Mouse (Mus musculus): ENCODE results near the gene Spty2d1. TPM values are rescaled to one million over a fixed set of nuclear protein-coding genes. Genes with fewer than 3 reads are reported as not detected.
A peak's percentile ranks its signal among the peaks of the same experiment; 100 is the strongest.
"Not testable (repeated sequence)": the region's sequence is repeated elsewhere in the genome, so short reads cannot be mapped to it uniquely, and the experiment has no call there.

Spty2d1 gene
- polyA plus RNA-seq, 1 experiment from 2014 or later = 17.2 TPM

DNA sequence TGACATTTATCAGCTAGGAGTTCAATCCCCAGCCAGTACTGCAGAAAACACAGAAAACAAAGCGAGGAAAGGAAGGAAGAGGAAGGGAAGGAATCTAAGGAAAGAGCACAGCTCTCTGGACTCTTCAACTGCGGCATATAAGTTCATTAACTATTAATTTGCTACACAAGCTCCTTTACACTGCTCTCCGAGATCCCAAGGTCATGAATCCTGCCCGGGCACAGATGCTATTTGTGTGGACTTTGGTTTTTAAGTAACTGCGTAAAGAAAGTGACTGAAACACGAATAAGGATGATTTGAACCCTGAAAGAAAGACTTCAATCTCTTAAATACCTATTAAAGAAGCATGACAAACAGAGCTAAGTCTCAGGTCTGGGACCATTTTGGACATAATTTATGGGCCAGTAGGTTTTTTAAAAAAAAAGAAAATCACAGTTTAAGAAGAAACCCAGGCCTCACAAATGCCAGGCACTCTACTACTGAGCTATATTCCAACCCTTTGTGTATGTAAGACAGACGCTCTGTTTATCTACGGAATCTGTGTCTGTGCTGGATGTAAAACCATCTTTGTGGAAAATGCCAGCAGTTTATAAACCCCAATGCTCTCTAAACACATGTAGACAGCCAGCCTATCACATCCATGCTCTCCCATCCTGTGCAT, 8.1 kb downstream of the Spty2d1 start:
- no peak overlapping the region for H3K4me2 ChIP-seq (replicated peaks)
- ATAC-seq = no peak; the same call in 1 of the 2 replicates

DNA sequence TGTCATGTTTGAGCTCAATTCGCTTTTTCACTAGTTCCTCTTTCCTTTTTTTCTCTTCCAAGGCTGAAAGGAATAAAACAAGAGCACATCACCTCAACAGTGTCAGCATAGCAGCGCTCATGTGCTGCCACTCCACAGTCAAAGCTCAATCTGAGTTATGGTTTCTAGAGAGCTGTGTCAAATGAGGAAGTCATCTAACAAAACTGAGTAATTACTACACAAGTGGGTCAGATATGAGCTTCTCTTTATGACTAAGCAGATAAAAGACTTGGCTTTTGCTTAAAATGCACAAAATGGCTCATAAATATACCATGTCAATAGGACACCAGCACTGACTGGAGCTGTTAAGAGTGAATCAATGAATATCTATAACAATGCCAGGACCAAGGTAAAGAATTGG, 9.3 kb downstream of the Spty2d1 start:
- WGBS = 87% methylated on average over 2 of the region's 2 CpGs
- no peaks in the 10 kb centered on the region for H3K27me3 ChIP-seq (replicated peaks)
- no peak overlapping the region for H3K4me2 ChIP-seq (replicated peaks)
- peak; percentile 69 for ATAC-seq
- no peaks in the 10 kb centered on the region for H3K9me3 ChIP-seq
- H3K4me1 ChIP-seq (replicated peaks) = peaks cover 22% of the 10 kb centered on the region
- H3K36me3 ChIP-seq = peaks cover 26% of the 10 kb centered on the region
- no peak overlapping the region for H3K4me3 ChIP-seq (replicated peaks)
- no peak overlapping the region for H3K27ac ChIP-seq
- H3K9ac ChIP-seq = no peak overlapping the region

More for the DNA sequence above, 8.1 kb downstream of the Spty2d1 start:
- H3K4me1 ChIP-seq (replicated peaks) = peaks cover 25% of the 10 kb centered on the region
- no peaks in the 10 kb centered on the region for H3K27me3 ChIP-seq (replicated peaks)
- no peak overlapping the region for H3K9ac ChIP-seq
- no peak overlapping the region for H3K4me3 ChIP-seq (replicated peaks)
- no peak overlapping the region; the same call in 1 of the 2 replicates for H3K27ac ChIP-seq
- WGBS = 35% methylated on average over 8 of the region's 8 CpGs
- H3K9me3 ChIP-seq = no peaks in the 10 kb centered on the region
- H3K36me3 ChIP-seq = peaks cover 21% of the 10 kb centered on the region

DNA sequence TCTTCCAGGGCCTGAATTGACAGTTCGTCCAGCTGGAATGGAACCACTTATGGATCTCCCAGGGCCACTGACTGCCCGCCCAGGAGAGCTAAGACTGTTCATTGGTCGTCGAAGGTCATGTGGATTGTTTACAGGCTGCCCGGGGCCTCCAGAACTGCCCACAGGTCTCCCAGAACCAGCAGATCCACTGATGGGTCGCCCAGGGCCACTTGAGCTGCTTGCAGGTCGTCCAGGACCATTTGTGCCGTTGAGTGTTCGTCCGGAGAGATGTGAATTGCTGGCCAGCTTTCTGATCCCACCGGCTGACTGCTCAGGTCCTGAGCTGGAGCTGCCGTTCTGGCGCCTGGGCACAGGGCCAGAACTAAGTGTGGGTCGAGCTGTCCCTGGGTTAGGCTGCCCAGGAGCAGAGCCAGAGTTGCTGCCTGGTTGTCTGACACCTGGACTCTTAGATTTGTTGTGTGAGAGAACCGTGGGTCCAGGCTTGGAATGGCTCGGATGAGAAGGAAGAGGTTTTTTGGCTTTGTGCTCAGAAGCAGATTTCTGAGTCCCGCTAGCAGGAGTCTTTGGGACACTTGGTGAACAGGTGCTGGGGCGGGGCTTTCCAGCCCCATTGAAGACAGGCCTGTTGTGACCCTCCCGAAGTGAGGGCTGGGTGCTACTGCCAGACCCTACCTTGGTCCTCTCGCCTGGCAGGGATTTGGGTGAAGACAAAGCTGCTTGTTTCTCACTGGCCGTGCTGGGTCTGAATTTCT, 10.4 kb downstream of the Spty2d1 start:
- Histone ChIP-seq H3K4me1 (replicated peaks) (peaks cover 20% of the 10 kb centered on the region), H3K36me3 (peaks cover 33% of the 10 kb centered on the region), H3K4me2 (replicated peaks) (no peak overlapping the region), H3K9ac (no peak overlapping the region), H3K27me3 (replicated peaks) (no peaks in the 10 kb centered on the region), H3K4me3 (replicated peaks) (no peak overlapping the region), H3K27ac (no peak overlapping the region), H3K9me3 (no peaks in the 10 kb centered on the region)
- ATAC-seq = no peak
- WGBS = 79% methylated on average over 21 of the region's 21 CpGs

DNA sequence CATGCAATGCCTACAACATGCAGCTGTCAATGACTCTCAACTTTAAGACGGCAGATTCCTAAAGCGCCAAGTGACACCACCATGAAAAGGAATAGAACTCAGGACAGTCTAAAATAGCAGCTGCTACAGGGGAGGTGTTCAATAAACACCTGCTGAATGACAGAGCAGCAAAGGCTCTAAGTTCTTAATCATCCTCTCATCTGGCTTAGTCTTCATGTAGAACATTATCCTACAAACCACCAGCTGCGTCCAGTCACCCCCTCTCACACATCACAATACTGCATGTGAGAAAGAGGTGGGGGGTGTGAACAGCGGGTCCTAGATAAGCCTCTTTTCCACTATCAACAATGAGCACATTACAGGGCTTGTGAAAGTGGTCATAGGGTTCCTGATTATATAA, 11.2 kb downstream of the Spty2d1 start:
- Histone ChIP-seq H3K9me3 (no peaks in the 10 kb centered on the region), H3K27me3 (replicated peaks) (no peaks in the 10 kb centered on the region), H3K4me2 (replicated peaks) (no peak overlapping the region), H3K4me1 (replicated peaks) (peaks cover 19% of the 10 kb centered on the region), H3K4me3 (replicated peaks) (no peak overlapping the region), H3K36me3 (peaks cover 34% of the 10 kb centered on the region), H3K9ac (no peak overlapping the region), H3K27ac (no peak overlapping the region)
- 93% methylated on average over 4 of the region's 4 CpGs for WGBS
- no peak for ATAC-seq

DNA sequence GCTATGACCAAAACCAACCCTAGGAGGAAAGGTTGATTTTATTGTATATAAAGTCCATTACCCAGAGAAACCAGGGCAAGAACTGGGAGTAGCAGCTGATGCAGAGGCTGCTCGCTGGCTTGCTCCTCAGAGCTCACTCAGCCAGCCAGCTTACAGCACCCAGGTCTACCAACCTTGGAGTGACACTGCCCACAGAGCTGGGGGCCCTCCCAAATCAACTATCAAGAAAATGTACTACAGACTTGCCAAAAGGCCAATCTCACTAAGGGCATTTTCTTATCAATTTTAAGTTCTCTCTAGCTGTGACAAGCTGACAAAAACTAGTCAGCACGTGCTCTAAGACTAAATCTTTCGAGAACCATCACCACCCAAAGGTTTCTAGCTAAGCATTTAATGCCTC, 12.7 kb downstream of the Spty2d1 start:
- no peak overlapping the region for H3K4me3 ChIP-seq (replicated peaks)
- H3K4me2 ChIP-seq (replicated peaks) = no peak overlapping the region
- H3K27me3 ChIP-seq (replicated peaks) = no peaks in the 10 kb centered on the region
- no peak for ATAC-seq
- H3K9me3 ChIP-seq = no peaks in the 10 kb centered on the region
- H3K36me3 ChIP-seq = peaks cover 34% of the 10 kb centered on the region
- H3K27ac ChIP-seq = no peak overlapping the region
- no peak overlapping the region for H3K9ac ChIP-seq
- peaks cover 10% of the 10 kb centered on the region for H3K4me1 ChIP-seq (replicated peaks)
- WGBS = 98% methylated on average over 3 of the region's 3 CpGs

DNA sequence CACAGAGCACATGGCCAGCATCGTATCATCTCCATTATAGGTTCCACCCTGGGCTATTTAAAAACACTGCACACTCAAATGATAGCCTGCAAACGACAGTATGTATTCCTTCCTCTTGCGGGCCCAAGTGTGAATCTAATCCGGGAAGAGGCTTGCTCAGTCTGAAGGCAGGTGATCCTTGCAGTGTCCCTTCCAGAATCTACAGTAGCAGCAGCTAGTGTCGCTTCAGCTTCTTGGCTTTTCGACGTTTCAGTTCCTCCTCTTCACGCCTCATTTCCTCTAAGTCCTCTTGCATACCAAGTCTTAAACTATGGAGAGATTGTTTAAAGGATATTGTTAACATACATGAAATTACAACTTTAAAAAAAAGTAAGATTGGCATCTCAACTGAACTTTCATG, 15.1 kb downstream of the Spty2d1 start:
- Histone ChIP-seq H3K4me3 (replicated peaks) (no peak overlapping the region), H3K36me3 (peaks cover 27% of the 10 kb centered on the region), H3K4me2 (replicated peaks) (no peak overlapping the region), H3K27ac (no peak overlapping the region), H3K4me1 (replicated peaks) (0 out of 2 replicates have a peak, but pooled peaks cover 1% of the 10 kb centered on the region), H3K9ac (no peak overlapping the region), H3K9me3 (no peaks in the 10 kb centered on the region), H3K27me3 (replicated peaks) (no peaks in the 10 kb centered on the region)
- 88% methylated on average over 8 of the region's 8 CpGs for WGBS
- no peak for ATAC-seq

DNA sequence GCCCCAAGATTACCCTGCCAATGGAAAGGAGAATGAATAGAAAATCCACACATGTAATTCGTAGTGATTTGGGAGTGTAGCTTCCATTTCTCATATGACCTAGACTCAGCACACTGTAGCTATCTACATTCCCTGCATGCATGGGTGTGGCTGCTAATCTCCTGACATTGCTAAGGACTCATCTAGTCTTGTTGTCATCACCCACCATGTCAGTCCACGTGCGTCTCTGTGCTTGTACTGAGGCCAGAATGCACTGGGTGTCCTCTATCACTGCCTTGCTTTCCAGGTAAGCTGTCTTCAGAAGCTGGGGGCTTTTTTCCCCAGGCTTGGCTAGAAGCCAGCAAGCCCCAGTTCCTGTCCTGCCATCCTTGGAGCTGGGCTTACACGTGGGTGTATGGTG, 18.8 kb downstream of the Spty2d1 start:
- not testable (repeated sequence) for H3K4me1 ChIP-seq (replicated peaks)

DNA sequence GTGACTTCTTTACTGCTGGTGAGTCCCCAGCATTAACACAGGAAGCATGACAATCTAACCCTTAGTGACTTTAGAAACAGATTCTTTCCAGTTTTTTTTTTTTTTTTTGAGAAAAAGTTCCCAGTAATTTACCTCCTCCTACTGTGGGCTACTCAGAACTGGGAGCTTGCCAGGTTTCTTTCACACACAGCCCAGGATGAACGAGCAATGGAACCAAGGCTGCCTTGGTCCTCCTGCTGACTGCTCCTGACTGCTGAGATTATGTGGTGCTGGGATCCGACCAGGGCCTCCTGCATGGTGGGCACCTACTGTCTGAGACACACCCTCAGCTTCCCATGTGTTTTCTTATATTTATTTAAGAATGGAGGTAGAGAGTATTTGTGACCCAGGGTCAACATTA, 21.1 kb downstream of the Spty2d1 start:
- Histone ChIP-seq H3K27ac (0 out of 2 replicates have a peak overlapping the region, but pooled peaks have one; percentile 40), H3K4me2 (replicated peaks) (no peak overlapping the region)
- WGBS = 28% methylated on average over 2 of the region's 2 CpGs

More for the DNA sequence above, 18.8 kb downstream of the Spty2d1 start:
- not testable (repeated sequence) for H3K9ac ChIP-seq; ATAC-seq; H3K4me3 ChIP-seq (replicated peaks); H3K9me3 ChIP-seq; H3K4me2 ChIP-seq (replicated peaks); H3K27me3 ChIP-seq (replicated peaks); H3K27ac ChIP-seq
- peaks cover 12% of the 10 kb centered on the region; the same call in 1 of the 2 replicates for H3K36me3 ChIP-seq
- WGBS = 61% methylated on average over 4 of the region's 4 CpGs

DNA sequence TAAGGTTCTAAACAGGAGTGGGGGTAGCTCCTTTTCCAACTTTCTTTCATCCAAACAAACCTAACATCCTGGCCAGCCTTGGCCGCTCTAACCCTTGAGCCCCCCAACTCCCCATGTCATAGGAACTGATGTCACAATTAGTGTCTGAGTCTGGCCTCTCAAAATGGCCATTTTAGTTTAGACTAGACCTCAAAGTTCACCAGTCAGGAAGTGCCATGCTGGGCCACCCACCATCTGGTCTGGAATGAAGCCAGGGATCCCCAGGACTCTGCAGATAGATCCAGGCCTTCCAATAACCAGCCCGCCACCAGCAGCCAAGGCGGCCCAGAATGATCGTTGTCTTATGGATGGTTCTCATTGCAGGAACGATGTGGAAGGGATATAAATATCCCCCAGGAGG, 21.6 kb downstream of the Spty2d1 start:
- H3K4me1 ChIP-seq (replicated peaks) = peaks cover 9% of the 10 kb centered on the region; the same call in 1 of the 2 replicates
- no peak overlapping the region for H3K4me2 ChIP-seq (replicated peaks)
- H3K27ac ChIP-seq = peak overlapping the region; percentile 40; the same call in 1 of the 2 replicates
- H3K27me3 ChIP-seq (replicated peaks) = no peaks in the 10 kb centered on the region
- no peak overlapping the region for H3K9ac ChIP-seq
- H3K4me3 ChIP-seq (replicated peaks) = no peak overlapping the region
- ATAC-seq = peak; percentile 25; the same call in 1 of the 2 replicates
- H3K9me3 ChIP-seq = no peaks in the 10 kb centered on the region
- 39% methylated on average over 5 of the region's 5 CpGs for WGBS
- no peaks in the 10 kb centered on the region for H3K36me3 ChIP-seq

More for the DNA sequence above, 21.1 kb downstream of the Spty2d1 start:
- ATAC-seq = 0 out of 2 replicates have a peak, but pooled peaks have one; percentile 31
- Histone ChIP-seq H3K27me3 (replicated peaks) (no peaks in the 10 kb centered on the region), H3K4me1 (replicated peaks) (peaks cover 9% of the 10 kb centered on the region; the same call in 1 of the 2 replicates), H3K9ac (no peak overlapping the region), H3K36me3 (no peaks in the 10 kb centered on the region), H3K4me3 (replicated peaks) (no peak overlapping the region), H3K9me3 (no peaks in the 10 kb centered on the region)

DNA sequence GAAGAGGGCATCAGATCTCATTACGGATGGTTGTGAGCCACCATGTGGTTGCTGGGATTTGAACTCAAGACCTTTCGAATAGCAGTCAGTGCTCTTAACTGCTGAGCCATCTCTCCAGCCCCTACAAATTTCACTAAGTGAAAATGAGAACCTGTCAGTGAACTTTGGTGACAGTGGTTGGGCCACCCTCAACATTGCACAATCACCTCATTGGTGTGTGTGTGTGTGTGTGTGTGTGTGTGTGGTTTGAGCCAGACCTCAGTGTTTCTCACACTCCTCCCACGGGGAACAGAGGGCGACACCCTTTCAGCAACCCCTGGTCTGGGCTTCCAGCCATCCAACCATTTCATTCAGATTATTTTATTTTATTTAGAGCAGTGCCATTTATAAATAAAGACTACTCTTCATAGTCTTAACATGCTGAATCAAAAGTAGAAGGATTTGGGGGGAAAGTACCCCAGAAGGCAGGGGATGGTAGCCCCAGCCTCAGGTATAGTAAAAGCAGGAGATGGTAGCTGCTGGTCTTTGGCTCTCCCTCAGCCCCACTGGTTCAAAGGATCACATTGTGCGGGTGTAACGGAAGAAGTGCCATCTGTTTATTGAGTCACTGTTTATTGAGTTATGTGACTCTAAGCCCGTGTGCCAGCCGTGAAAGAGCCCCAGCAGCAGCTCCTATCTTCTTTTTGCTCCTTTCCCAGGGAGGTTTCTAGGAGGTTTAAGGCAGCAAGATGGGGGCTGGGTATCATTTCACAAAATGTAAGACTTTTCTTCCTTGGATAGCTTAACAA, 22.3 kb downstream of the Spty2d1 start:
- H3K27me3 ChIP-seq (replicated peaks) = no peaks in the 10 kb centered on the region
- no peaks in the 10 kb centered on the region for H3K36me3 ChIP-seq
- peaks cover 9% of the 10 kb centered on the region; the same call in 1 of the 2 replicates for H3K4me1 ChIP-seq (replicated peaks)
- no peak overlapping the region for H3K4me2 ChIP-seq (replicated peaks)
- H3K4me3 ChIP-seq (replicated peaks) = no peak overlapping the region
- ATAC-seq = no peak
- 49% methylated on average over 8 of the region's 8 CpGs for WGBS
- no peak overlapping the region for H3K9ac ChIP-seq
- H3K9me3 ChIP-seq = no peaks in the 10 kb centered on the region
- H3K27ac ChIP-seq = peak overlapping the region; percentile 40; the same call in 1 of the 2 replicates

DNA sequence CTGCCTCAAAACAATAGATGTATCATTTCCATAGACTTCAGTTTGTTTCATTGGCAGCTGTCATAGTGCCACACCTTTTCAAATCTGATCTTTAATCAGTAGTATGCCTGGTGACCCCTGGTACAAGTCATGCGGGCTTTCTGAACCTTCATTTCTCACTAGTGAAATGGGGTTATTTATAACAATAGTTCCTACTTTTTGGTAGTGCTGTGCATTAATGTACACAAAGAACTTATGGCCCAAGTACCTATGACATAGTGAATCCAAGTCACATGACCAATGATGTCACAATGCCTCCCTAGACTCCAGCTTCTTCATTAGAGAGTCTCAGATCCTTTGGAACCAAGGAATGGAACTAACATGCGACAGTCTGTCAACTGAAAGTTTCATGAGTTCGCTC, 24.9 kb downstream of the Spty2d1 start, which contains the start of gene Gm9999:
Gm9999 (plus strand) TSS at position 301 of the 400 bp plus-strand sequence.
- no peak for ATAC-seq
- no peak within 1 kb of the TSS for H3K4me3 ChIP-seq (replicated peaks)
- H3K9ac ChIP-seq = no peak within 1 kb of the TSS
- no peaks in the 10 kb centered on the region for H3K36me3 ChIP-seq
- no peaks in the 10 kb centered on the region for H3K27me3 ChIP-seq (replicated peaks)
- no peak within 1 kb of the TSS for H3K4me2 ChIP-seq (replicated peaks)
- H3K4me1 ChIP-seq (replicated peaks) = peaks cover 9% of the 10 kb centered on the region; the same call in 1 of the 2 replicates
- H3K27ac ChIP-seq = no peak within 1 kb of the TSS
- 92% methylated on average over 3 of the region's 3 CpGs for WGBS
- no peaks in the 10 kb centered on the region for H3K9me3 ChIP-seq

DNA sequence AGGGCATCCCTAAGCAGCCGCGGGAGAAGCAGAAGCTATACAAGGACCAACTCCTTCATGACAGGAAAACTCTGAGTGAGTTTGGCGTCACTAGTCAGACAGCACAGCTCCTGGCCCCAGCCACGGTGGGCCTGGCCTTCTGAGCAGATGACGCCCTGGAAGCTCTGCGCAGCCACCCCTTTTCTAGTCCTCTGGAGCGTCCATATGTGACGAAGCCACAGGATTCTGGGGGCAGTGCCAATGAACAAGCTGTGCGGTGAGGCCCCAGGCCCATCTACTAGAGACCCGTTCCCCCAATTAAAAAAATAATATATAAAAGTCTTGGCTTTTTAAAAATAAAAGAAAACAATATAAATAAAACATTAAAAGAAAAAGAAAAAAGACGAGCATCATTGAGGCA, 32.8 kb downstream of the Spty2d1 start:
- no peaks in the 10 kb centered on the region; the same call in 1 of the 2 replicates for H3K9me3 ChIP-seq
- no peak for ATAC-seq

More for the DNA sequence above, 32.8 kb downstream of the Spty2d1 start:
- H3K27me3 ChIP-seq (replicated peaks) = no peaks in the 10 kb centered on the region
- no peak overlapping the region for H3K27ac ChIP-seq
- no peak overlapping the region for H3K9ac ChIP-seq
- WGBS = 95% methylated on average over 11 of the region's 11 CpGs
- no peak overlapping the region for H3K4me3 ChIP-seq (replicated peaks)
- H3K4me1 ChIP-seq (replicated peaks) = no peaks in the 10 kb centered on the region
- H3K4me2 ChIP-seq (replicated peaks) = no peak overlapping the region
- H3K36me3 ChIP-seq = no peaks in the 10 kb centered on the region

All from intestine, embryonic 15.5 days (tissue).